In the genomic region with DNA sequence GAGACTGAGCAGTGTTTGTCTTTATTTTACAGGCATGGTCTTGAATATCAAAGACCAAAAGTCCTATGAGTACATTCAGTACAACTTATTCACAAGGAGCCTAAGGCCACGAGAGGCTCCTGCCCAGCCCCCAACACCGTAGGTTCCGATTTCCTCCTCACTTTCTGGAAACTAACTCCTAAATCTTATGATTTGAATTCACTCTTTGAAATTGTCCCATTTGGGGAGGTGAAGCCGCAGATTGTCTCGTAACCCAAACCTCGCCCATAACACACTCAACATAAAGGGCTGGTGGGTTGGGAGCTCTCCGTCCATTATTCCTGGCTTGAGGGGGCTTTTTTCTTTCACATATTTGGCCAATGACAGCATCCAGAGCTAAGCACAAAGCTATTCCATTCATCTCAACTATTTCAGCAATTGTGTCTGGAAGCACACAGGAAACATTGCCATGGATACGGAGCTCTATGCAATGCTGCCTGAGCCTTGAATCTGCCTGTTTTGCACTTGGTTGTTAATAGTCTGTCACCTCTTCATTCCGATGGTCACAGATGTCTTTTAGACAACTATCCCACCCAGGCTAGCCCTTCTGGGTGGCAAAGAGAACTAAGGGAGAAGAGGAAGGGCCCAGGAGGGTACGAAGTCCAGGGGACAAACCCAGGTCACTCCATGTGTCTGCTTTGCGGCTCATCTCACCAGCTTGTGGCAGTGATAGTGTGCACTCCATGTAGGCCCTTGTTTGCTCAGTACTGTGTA, we compare ENCODE assay signal across 8 mouse cellular contexts.
A peak's percentile ranks its signal among the peaks of the same experiment; 100 is the strongest.
DNase-seq lines count a peak whose midpoint lies in the region; ATAC-seq and TF ChIP-seq lines count a peak whose summit lies in the region.

No protein-coding gene starts in this region.

- H3K27me3 ChIP-seq in lung, embryonic 14.5 days (ENCODE audit: insufficient read depth, low read length), result no peaks in the 10 kb centered on the region
- no peaks in the 10 kb centered on the region for H3K27me3 ChIP-seq in embryonic facial prominence, embryonic 12.5 days
- no peaks in the 10 kb centered on the region for H3K27me3 ChIP-seq in intestine, embryonic 15.5 days (replicated peaks)
- H3K27me3 ChIP-seq in stomach, embryonic 15.5 days (replicated peaks), result no peaks in the 10 kb centered on the region

- DNase-seq in lung, embryonic 14.5 days, result peak; percentile 71
- no peak for DNase-seq in lung, postnatal 25 days (ENCODE audit: low spot score)
- DNase-seq in adrenal gland, postnatal 10 days, result no peak
- DNase-seq in left cerebral cortex, postnatal 10 days (ENCODE audit: extremely low spot score in 1 of 2, low spot score in 2 of 2), result no peak

- H3K4me1 ChIP-seq in lung, embryonic 14.5 days (ENCODE audit: insufficient read depth), result peaks cover 38% of the 10 kb centered on the region
- H3K4me1 ChIP-seq in embryonic facial prominence, embryonic 12.5 days, result peaks cover 59% of the 10 kb centered on the region
- H3K4me1 ChIP-seq in intestine, embryonic 15.5 days (replicated peaks), result peaks cover 45% of the 10 kb centered on the region
- peaks cover 38% of the 10 kb centered on the region for H3K4me1 ChIP-seq in stomach, embryonic 15.5 days

- intact Hi-C loops in left cerebral cortex, postnatal 10 days (cut with DNase I), result no loop called here

- no peak overlapping the region for H3K4me3 ChIP-seq in lung, embryonic 14.5 days (ENCODE audit: low read depth, low read length)
- H3K4me3 ChIP-seq in embryonic facial prominence, embryonic 12.5 days, result no peak overlapping the region
- H3K4me3 ChIP-seq in intestine, embryonic 15.5 days (replicated peaks), result no peak overlapping the region
- no peak overlapping the region for H3K4me3 ChIP-seq in stomach, embryonic 15.5 days (replicated peaks)

- H3K4me2 ChIP-seq in lung, embryonic 14.5 days, result no peak overlapping the region
- no peak overlapping the region for H3K4me2 ChIP-seq in embryonic facial prominence, embryonic 12.5 days (replicated peaks)
- H3K4me2 ChIP-seq in intestine, embryonic 15.5 days (replicated peaks), result no peak overlapping the region
- no peak overlapping the region for H3K4me2 ChIP-seq in stomach, embryonic 15.5 days

- 43% methylated on average over 11 of the region's 11 CpGs for WGBS in lung, embryonic 14.5 days
- 28% methylated on average over 11 of the region's 11 CpGs for WGBS in embryonic facial prominence, embryonic 12.5 days
- 46% methylated on average over 11 of the region's 11 CpGs for WGBS in intestine, embryonic 15.5 days
- WGBS in stomach, embryonic 15.5 days, result 57% methylated on average over 11 of the region's 11 CpGs

- no peak overlapping the region for H3K9ac ChIP-seq in lung, embryonic 14.5 days
- H3K9ac ChIP-seq in embryonic facial prominence, embryonic 12.5 days, result no peak overlapping the region; the same call in 1 of the 2 replicates
- no peak overlapping the region for H3K9ac ChIP-seq in intestine, embryonic 15.5 days
- no peak overlapping the region for H3K9ac ChIP-seq in stomach, embryonic 15.5 days

- peak overlapping the region; percentile 58; the same call in 1 of the 2 replicates for H3K27ac ChIP-seq in lung, embryonic 14.5 days (ENCODE audit: low read depth)
- H3K27ac ChIP-seq in embryonic facial prominence, embryonic 12.5 days, result peak overlapping the region; percentile 69
- H3K27ac ChIP-seq in intestine, embryonic 15.5 days, result peak overlapping the region; percentile 29; the same call in 1 of the 2 replicates
- peak overlapping the region; percentile 26; the same call in 1 of the 2 replicates for H3K27ac ChIP-seq in stomach, embryonic 15.5 days

- ATAC-seq in lung, embryonic 14.5 days (ENCODE audit: insufficient read depth), result peak; percentile 43; the same call in 1 of the 2 replicates
- no peak for ATAC-seq in embryonic facial prominence, embryonic 12.5 days (ENCODE audit: insufficient number of reproducible peaks, insufficient read depth, low FRiP score, low TSS enrichment)
- ATAC-seq in intestine, embryonic 15.5 days, result peak; percentile 29; the same call in 1 of the 2 replicates
- ATAC-seq in stomach, embryonic 15.5 days (ENCODE audit: insufficient read depth, low FRiP score, low read depth), result no peak
- no peak for ATAC-seq in erythroid progenitor cell, adult 5-6 weeks (replicated peaks; ENCODE audit: low FRiP score, poor library complexity, severe bottlenecking)

- H3K9me3 ChIP-seq in lung, embryonic 14.5 days (ENCODE audit: low read depth, low read length), result no peaks in the 10 kb centered on the region
- H3K9me3 ChIP-seq in embryonic facial prominence, embryonic 12.5 days, result no peaks in the 10 kb centered on the region
- no peaks in the 10 kb centered on the region for H3K9me3 ChIP-seq in intestine, embryonic 15.5 days
- no peaks in the 10 kb centered on the region for H3K9me3 ChIP-seq in stomach, embryonic 15.5 days

- TF ChIP-seq CTCF in lung, embryonic 14.5 days (IDR thresholded peaks at IDR 0.05; ENCODE audit: low read depth), result no peak

- no peaks in the 10 kb centered on the region for H3K36me3 ChIP-seq in lung, embryonic 14.5 days (ENCODE audit: insufficient read depth)
- H3K36me3 ChIP-seq in embryonic facial prominence, embryonic 12.5 days, result no peaks in the 10 kb centered on the region
- H3K36me3 ChIP-seq in intestine, embryonic 15.5 days, result no peaks in the 10 kb centered on the region
- H3K36me3 ChIP-seq in stomach, embryonic 15.5 days, result no peaks in the 10 kb centered on the region

Comparison
In these comparisons a context has a peak if more than half of its experiments do, and no peak if none do; other contexts are left out.
1. ATAC-seq: peak in lung, embryonic 14.5 days (single experiment) and intestine, embryonic 15.5 days (single experiment); none in embryonic facial prominence, embryonic 12.5 days (single experiment), stomach, embryonic 15.5 days (single experiment) and erythroid progenitor cell, adult 5-6 weeks (single experiment).
2. Peak in every context shown above with its lines, with median percentiles within 50 percentile points of each other: H3K27ac ChIP-seq.